Mouse (Mus musculus) midbrain, embryonic 14.5 days (tissue): ENCODE data around the gene 2700097O09Rik. TPM values are rescaled to one million over a fixed set of nuclear protein-coding genes. Genes with fewer than 3 reads are reported as not detected.

ENCODE experiments used
- ATAC-seq: fragments of 200-750 bp; cut with Nextera tagmentation; 2 replicates; pipeline ENCODE4 v1.8.0; 2017; ENCODE audit warnings: moderate number of reproducible peaks, moderate library complexity; ENCODE audit not compliant: low FRiP score, low TSS enrichment
- DNase-seq: peaks from one replicate; pipeline ENCODE4 v3.0.0-alpha.2; 2015
- H3K27ac ChIP-seq: fragments of 300-500 bp; sonication (generic); replicated peaks from 2 replicates; pipeline ENCODE4 v1.5.1; 2014; ENCODE audit warnings: mild to moderate bottlenecking, low read depth, low read length, moderate library complexity
- H3K27me3 ChIP-seq: fragments of 300-500 bp; sonication (generic); 2 replicates; pipeline ENCODE4 v1.6.1; 2014; ENCODE audit warnings: low read length, control low read depth, mixed read lengths; ENCODE audit not compliant: control insufficient read depth, insufficient read depth
- H3K36me3 ChIP-seq: fragments of 300-500 bp; sonication (generic); 2 replicates; pipeline ENCODE4 v1.6.1; 2014; ENCODE audit warnings: low read length, control low read depth; ENCODE audit not compliant: control insufficient read depth, insufficient read depth
- H3K4me1 ChIP-seq: fragments of 300-500 bp; sonication (generic); 2 replicates; pipeline ENCODE4 v1.6.1; 2014; ENCODE audit warnings: mild to moderate bottlenecking, antibody characterized with exemption, low read length, control low read depth; ENCODE audit not compliant: control insufficient read depth, insufficient read depth
- H3K4me2 ChIP-seq: fragments of 300-500 bp; sonication (generic); 2 replicates; pipeline ENCODE4 v1.6.1; 2014; ENCODE audit warnings: mild to moderate bottlenecking, low read length, moderate library complexity
- H3K4me3 ChIP-seq: fragments of 300-500 bp; sonication (generic); replicated peaks from 2 replicates; pipeline ENCODE4 v1.5.1; 2014; ENCODE audit warnings: low read depth, low read length
- H3K9ac ChIP-seq: fragments of 300-500 bp; sonication (generic); replicated peaks from 2 replicates; pipeline ENCODE4 v1.6.1; 2014; ENCODE audit warnings: mild to moderate bottlenecking, low read length, moderate library complexity
- H3K9me3 ChIP-seq: fragments of 300-500 bp; sonication (generic); 2 replicates; pipeline ENCODE4 v1.6.1; 2016; ENCODE audit warnings: low read length, control low read depth, mixed read lengths; ENCODE audit not compliant: control insufficient read depth
- WGBS: fragments of 180-500 bp; shearing (Covaris S2); extraction: QIAGEN DNeasy Blood & Tissue Kit; methylation state at CpG from one replicate; pipeline ENCODE4 v1.1.7; 2014; 5-methylcytosine and 5-hydroxymethylcytosine counted together
- polyA plus RNA-seq: library from polyadenylated mRNA; unstranded; fragments of >200 nt; fragmentation: Nextera tagmentation; extraction: Ambion mirVana; gene quantifications from 2 replicates; pipeline ENCODE4 v1.2.1, GENCODE M21; 2014

The 2700097O09Rik gene
- polyA plus RNA-seq, 1 experiment from 2014 or later: 31.8 TPM

- H3K36me3 ChIP-seq: no peaks in the 10 kb centered on the region
- no peak overlapping the region for H3K9ac ChIP-seq
- no peaks in the 10 kb centered on the region for H3K27me3 ChIP-seq
- no peak overlapping the region for H3K4me3 ChIP-seq
- no peak overlapping the region for H3K27ac ChIP-seq
- no peaks in the 10 kb centered on the region for H3K4me1 ChIP-seq
- DNase-seq (no peak), ATAC-seq (no peak)
- 89% methylated on average over 4 of the region's 4 CpGs for WGBS
- no peak overlapping the region for H3K4me2 ChIP-seq
- H3K9me3 ChIP-seq: no peaks in the 10 kb centered on the region
Observed at GRCm38 (mm10) chr12:55072495-55072894, 7.4 kb downstream of the 2700097O09Rik start.

GRCm38 (mm10) chr12:55062141-55062540 is 17.8 kb downstream of the 2700097O09Rik start:
- Histone ChIP-seq H3K4me1 (no peaks in the 10 kb centered on the region), H3K36me3 (peaks cover 9% of the 10 kb centered on the region; the same call in 1 of the 2 replicates)
- no peak for ATAC-seq

GRCm38 (mm10) chr12:55061006-55061405 is 18.9 kb downstream of the 2700097O09Rik start:
- Histone ChIP-seq H3K27me3 (no peaks in the 10 kb centered on the region), H3K36me3 (peaks cover 9% of the 10 kb centered on the region; the same call in 1 of the 2 replicates), H3K4me3 (no peak overlapping the region), H3K4me1 (no peaks in the 10 kb centered on the region), H3K27ac (no peak overlapping the region), H3K9me3 (no peaks in the 10 kb centered on the region), H3K4me2 (no peak overlapping the region), H3K9ac (no peak overlapping the region)
- ATAC-seq (no peak), DNase-seq (peak; percentile 14)
- WGBS: 79% methylated on average over 10 of the region's 10 CpGs

More at GRCm38 (mm10) chr12:55062141-55062540, 17.8 kb downstream of the 2700097O09Rik start:
- no peaks in the 10 kb centered on the region for H3K9me3 ChIP-seq
- 98% methylated on average over 1 of the region's 1 CpGs for WGBS
- no peak overlapping the region for H3K4me2 ChIP-seq
- H3K9ac ChIP-seq: no peak overlapping the region
- no peaks in the 10 kb centered on the region for H3K27me3 ChIP-seq
- no peak for DNase-seq
- H3K27ac ChIP-seq: no peak overlapping the region
- H3K4me3 ChIP-seq: no peak overlapping the region

DNA sequence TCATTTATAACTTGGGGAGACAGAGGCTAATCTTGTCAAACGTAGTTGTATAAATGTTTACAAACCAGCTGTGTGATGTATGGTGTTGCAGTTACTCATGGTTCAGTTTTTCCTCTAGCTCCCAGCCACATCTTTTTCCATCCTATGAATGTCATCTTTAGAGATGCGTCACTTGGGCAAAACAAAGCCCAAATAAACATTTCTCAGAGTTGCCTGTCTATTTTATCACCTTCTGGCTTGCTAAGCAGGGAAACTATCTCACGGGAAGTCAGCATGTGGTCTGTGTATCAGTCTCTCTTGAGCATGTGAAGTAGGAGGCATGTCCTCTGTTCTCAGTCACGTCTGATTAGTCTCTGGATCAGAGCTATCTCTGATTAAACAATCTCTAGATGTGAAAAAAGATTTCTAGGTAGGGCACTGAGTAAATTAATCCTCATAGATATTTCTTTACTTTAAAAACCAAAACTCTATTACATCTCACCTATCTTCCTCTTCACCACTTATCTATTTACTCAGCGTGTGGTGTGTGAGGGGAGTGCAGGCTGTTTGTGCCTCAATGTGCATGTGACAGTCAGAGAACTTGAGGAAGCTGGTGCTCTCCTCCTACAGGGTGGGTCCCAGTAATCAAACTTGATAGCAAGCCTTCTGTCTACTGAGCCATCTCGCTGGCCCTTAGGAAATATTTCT is 19.6 kb downstream of the 2700097O09Rik start:
- Histone ChIP-seq H3K9ac (no peak overlapping the region), H3K27me3 (no peaks in the 10 kb centered on the region), H3K9me3 (no peaks in the 10 kb centered on the region), H3K4me1 (no peaks in the 10 kb centered on the region), H3K27ac (no peak overlapping the region), H3K4me2 (no peak overlapping the region), H3K36me3 (peaks cover 9% of the 10 kb centered on the region; the same call in 1 of the 2 replicates), H3K4me3 (no peak overlapping the region)
- DNase-seq: no peak
- no peak for ATAC-seq
- 94% methylated on average over 6 of the region's 6 CpGs for WGBS

- H3K4me3 ChIP-seq: no peak overlapping the region
- no peak overlapping the region for H3K9ac ChIP-seq
- H3K4me2 ChIP-seq: no peak overlapping the region
- DNase-seq: no peak
- H3K27ac ChIP-seq: no peak overlapping the region
- WGBS: 89% methylated on average over 3 of the region's 3 CpGs
- peaks cover 9% of the 10 kb centered on the region; the same call in 1 of the 2 replicates for H3K36me3 ChIP-seq
- no peaks in the 10 kb centered on the region for H3K4me1 ChIP-seq
- H3K27me3 ChIP-seq: no peaks in the 10 kb centered on the region
- H3K9me3 ChIP-seq: no peaks in the 10 kb centered on the region
- ATAC-seq: no peak
Observed at GRCm38 (mm10) chr12:55059812-55060211, 20.1 kb downstream of the 2700097O09Rik start.

GRCm38 (mm10) chr12:55058865-55059615 is 20.9 kb downstream of the 2700097O09Rik start:
- WGBS: 85% methylated on average over 6 of the region's 6 CpGs
- H3K9me3 ChIP-seq: no peaks in the 10 kb centered on the region
- no peak overlapping the region for H3K9ac ChIP-seq
- H3K27ac ChIP-seq: no peak overlapping the region
- no peak overlapping the region for H3K4me2 ChIP-seq
- peaks cover 12% of the 10 kb centered on the region; the same call in 1 of the 2 replicates for H3K36me3 ChIP-seq
- H3K4me1 ChIP-seq: no peaks in the 10 kb centered on the region
- DNase-seq: no peak
- no peak overlapping the region for H3K4me3 ChIP-seq
- ATAC-seq: no peak
- no peaks in the 10 kb centered on the region for H3K27me3 ChIP-seq

GRCm38 (mm10) chr12:55056703-55057102 is 23.2 kb downstream of the 2700097O09Rik start:
- no peak for ATAC-seq
- Histone ChIP-seq H3K27ac (no peak overlapping the region), H3K9me3 (no peaks in the 10 kb centered on the region), H3K4me1 (no peaks in the 10 kb centered on the region), H3K4me2 (no peak overlapping the region), H3K9ac (no peak overlapping the region), H3K4me3 (no peak overlapping the region), H3K36me3 (peaks cover 11% of the 10 kb centered on the region; the same call in 1 of the 2 replicates), H3K27me3 (no peaks in the 10 kb centered on the region)
- no peak for DNase-seq
- 94% methylated on average over 2 of the region's 2 CpGs for WGBS

DNA sequence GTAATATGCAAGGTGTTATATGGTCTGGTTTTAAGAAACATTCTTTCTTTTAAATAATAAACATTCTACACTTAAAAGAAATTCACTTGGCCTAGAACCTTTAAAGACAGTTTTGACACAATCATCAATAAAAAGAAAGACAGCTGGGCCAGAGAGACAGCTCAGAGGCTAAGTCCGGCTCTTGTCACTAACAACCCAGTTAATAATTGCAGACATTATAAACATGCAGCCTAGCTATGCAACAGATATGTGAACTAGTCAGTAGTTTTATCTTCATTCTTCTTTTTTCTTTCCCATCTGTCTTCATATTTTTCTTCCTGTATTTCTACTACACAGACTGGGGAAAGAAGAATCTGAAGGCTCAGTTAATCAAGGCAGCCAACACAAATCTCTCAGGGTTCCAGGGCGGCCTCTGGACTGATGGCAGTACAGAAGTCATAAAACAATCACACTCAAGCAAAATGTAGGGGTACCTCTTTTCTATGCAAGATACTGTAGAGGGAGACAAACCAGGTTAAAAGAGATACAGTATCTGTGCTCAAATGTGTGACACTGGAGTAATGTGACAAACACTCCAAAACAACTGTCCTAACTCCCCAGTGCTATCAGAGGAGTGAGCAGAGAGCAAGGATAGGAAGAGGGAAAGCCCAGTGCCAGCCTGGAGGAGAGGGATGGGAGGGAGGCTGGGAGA is 25.2 kb downstream of the 2700097O09Rik start:
- 89% methylated on average over 2 of the region's 2 CpGs for WGBS
- no peaks in the 10 kb centered on the region for H3K4me1 ChIP-seq

More for the DNA sequence above, 25.2 kb downstream of the 2700097O09Rik start:
- DNase-seq (no peak), ATAC-seq (no peak)
- Histone ChIP-seq H3K27me3 (no peaks in the 10 kb centered on the region), H3K4me2 (no peak overlapping the region), H3K9ac (no peak overlapping the region), H3K36me3 (0 out of 2 replicates have a peak, but pooled peaks cover 12% of the 10 kb centered on the region), H3K9me3 (no peaks in the 10 kb centered on the region), H3K27ac (no peak overlapping the region), H3K4me3 (no peak overlapping the region)
